In the genomic region with DNA sequence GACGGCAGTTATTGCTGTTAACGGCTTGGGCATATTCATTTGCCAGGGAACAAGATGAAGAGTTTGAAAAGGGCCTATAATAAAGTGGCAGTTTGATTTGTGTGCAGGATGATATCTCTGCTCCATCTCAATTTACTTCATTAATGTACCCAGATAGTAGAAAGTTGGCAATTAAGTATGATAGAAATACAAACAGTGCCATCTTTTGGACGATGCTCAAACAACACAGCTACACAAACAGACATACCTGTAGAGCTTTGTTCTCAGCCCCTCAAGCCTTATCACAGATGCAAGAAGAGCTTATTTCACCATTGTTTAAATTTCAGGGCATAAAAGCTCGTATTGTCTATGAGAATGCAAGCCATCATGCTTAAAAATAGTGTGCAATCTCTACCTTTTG, we compare ENCODE assay signal across 19 mouse cellular contexts.
A peak's percentile ranks its signal among the peaks of the same experiment; 100 is the strongest.
DNase-seq lines count a peak whose midpoint lies in the region; ATAC-seq and TF ChIP-seq lines count a peak whose summit lies in the region.
"Had no signal": no experiment of that assay in that cellular context is flagged by ENCODE, and none has a peak within 500 bp of the region (broad histone marks: within the 10 kb centered on the region; RNA-seq: fewer than 3 reads in every experiment).

No protein-coding gene starts in this region.

- DNase-seq in cerebellum, postnatal 10 days: peak; percentile 52 to 53
- no peak for DNase-seq in cerebellum, postnatal 36 days
- DNase-seq in left cerebral cortex, adult 2 months (ENCODE audit: extremely low spot score in 1 of 2, low spot score in 2 of 2): no peak
- DNase-seq in left cerebral cortex, adult 18-20 months (ENCODE audit: low spot score in 2 of 2): no peak
- DNase-seq in MN1 (ENCODE audit: low spot score): peak; percentile 13
- DNase-seq: adrenal gland, postnatal 25 days; cerebellum, adult 8-10 months; heart, postnatal 4 days; liver; liver, postnatal 0 days; lung, postnatal 36 days; thymus, postnatal 4 days had no signal

- H3K36me3 ChIP-seq in hindbrain, embryonic 16.5 days (ENCODE audit: control insufficient read depth, insufficient read depth, low read length): no peaks in the 10 kb centered on the region
- H3K36me3 ChIP-seq in hindbrain, embryonic 12.5 days: no peaks in the 10 kb centered on the region
- H3K36me3 ChIP-seq in intestine, embryonic 15.5 days: no peaks in the 10 kb centered on the region
- H3K36me3 ChIP-seq: heart, embryonic 13.5 days; midbrain, embryonic 12.5 days had no signal

- peak; percentile 41 for TF ChIP-seq CTCF in left cerebral cortex, adult 2 months (IDR thresholded peaks at IDR 0.05)

- no peaks in the 10 kb centered on the region for H3K4me1 ChIP-seq in hindbrain, embryonic 16.5 days (ENCODE audit: control insufficient read depth, insufficient read depth, low read depth, low read length)
- H3K4me1 ChIP-seq in hindbrain, embryonic 12.5 days: no peaks in the 10 kb centered on the region
- no peaks in the 10 kb centered on the region for H3K4me1 ChIP-seq in intestine, embryonic 15.5 days (replicated peaks)
- H3K4me1 ChIP-seq: heart, embryonic 13.5 days; midbrain, embryonic 12.5 days had no signal

- H3K9ac ChIP-seq in hindbrain, embryonic 16.5 days (ENCODE audit: low read depth, low read length): no peak overlapping the region
- H3K9ac ChIP-seq in hindbrain, embryonic 12.5 days: no peak overlapping the region
- H3K9ac ChIP-seq in intestine, embryonic 15.5 days: no peak overlapping the region
- H3K9ac ChIP-seq: heart, embryonic 13.5 days; liver, postnatal 0 days; midbrain, embryonic 12.5 days had no signal

- no peak overlapping the region for H3K27ac ChIP-seq in hindbrain, embryonic 16.5 days (ENCODE audit: low read depth, low read length)
- H3K27ac ChIP-seq in hindbrain, embryonic 12.5 days: no peak overlapping the region
- no peak overlapping the region for H3K27ac ChIP-seq in left cerebral cortex, adult 2 months
- no peak overlapping the region for H3K27ac ChIP-seq in intestine, embryonic 15.5 days
- H3K27ac ChIP-seq: heart, embryonic 13.5 days; midbrain, embryonic 12.5 days had no signal

- 0 out of 2 replicates have a peak, but pooled peaks have one; percentile 40 for ATAC-seq in hindbrain, embryonic 16.5 days
- ATAC-seq in hindbrain, embryonic 12.5 days (ENCODE audit: low FRiP score): no peak
- no peak for ATAC-seq in intestine, embryonic 15.5 days
- ATAC-seq: liver, postnatal 0 days; Patski had no signal

- H3K4me2 ChIP-seq in hindbrain, embryonic 16.5 days (ENCODE audit: low read length): no peak overlapping the region
- no peak overlapping the region for H3K4me2 ChIP-seq in hindbrain, embryonic 12.5 days (replicated peaks)
- no peak overlapping the region for H3K4me2 ChIP-seq in intestine, embryonic 15.5 days (replicated peaks)
- H3K4me2 ChIP-seq: heart, embryonic 13.5 days; midbrain, embryonic 12.5 days had no signal

- 62% methylated on average over 4 of the region's 4 CpGs for WGBS in hindbrain, embryonic 16.5 days
- WGBS in hindbrain, embryonic 12.5 days: 81% methylated on average over 4 of the region's 4 CpGs
- WGBS in intestine, embryonic 15.5 days: 64% methylated on average over 4 of the region's 4 CpGs

- no peak overlapping the region for H3K4me3 ChIP-seq in hindbrain, embryonic 16.5 days (ENCODE audit: low read length)
- H3K4me3 ChIP-seq in hindbrain, embryonic 12.5 days: no peak overlapping the region
- no peak overlapping the region for H3K4me3 ChIP-seq in left cerebral cortex, adult 2 months
- no peak overlapping the region for H3K4me3 ChIP-seq in intestine, embryonic 15.5 days (replicated peaks)
- H3K4me3 ChIP-seq: heart, embryonic 13.5 days; midbrain, embryonic 12.5 days; myocyte had no signal

- no peaks in the 10 kb centered on the region for H3K9me3 ChIP-seq in hindbrain, embryonic 16.5 days (ENCODE audit: control insufficient read depth, low read length)
- no peaks in the 10 kb centered on the region for H3K9me3 ChIP-seq in hindbrain, embryonic 12.5 days (replicated peaks)
- H3K9me3 ChIP-seq in intestine, embryonic 15.5 days: no peaks in the 10 kb centered on the region
- H3K9me3 ChIP-seq: heart, embryonic 13.5 days; midbrain, embryonic 12.5 days had no signal

- no peaks in the 10 kb centered on the region for H3K27me3 ChIP-seq in hindbrain, embryonic 16.5 days (replicated peaks; ENCODE audit: control insufficient read depth, insufficient read depth, low read length)
- no peaks in the 10 kb centered on the region for H3K27me3 ChIP-seq in hindbrain, embryonic 12.5 days
- no peaks in the 10 kb centered on the region for H3K27me3 ChIP-seq in intestine, embryonic 15.5 days (replicated peaks)
- H3K27me3 ChIP-seq: heart, embryonic 13.5 days; midbrain, embryonic 12.5 days had no signal

- intact Hi-C loops in left cerebral cortex, adult 2 months (cut with DNase I): loop anchor here (10.0 kb wide), 2 partner anchors 291 to 1081 kb away; no protein-coding TSS in a partner anchor

Comparison
In these comparisons a context has a peak if more than half of its experiments do, and no peak if none do; other contexts are left out.
1. DNase-seq: peak in cerebellum, postnatal 10 days (2 of 2) and MN1 (single experiment); none in cerebellum, postnatal 36 days (0 of 2), left cerebral cortex, adult 2 months (0 of 2) and left cerebral cortex, adult 18-20 months (0 of 2).